Mouse (Mus musculus) neural tube, embryonic 13.5 days (tissue): ENCODE measurements around the gene Cdh13. TPM values are rescaled to one million over a fixed set of nuclear protein-coding genes. Genes with fewer than 3 reads are reported as not detected.

ENCODE experiments used
- ATAC-seq: fragments of 200-750 bp; cut with Nextera tagmentation; 2 replicates; pipeline ENCODE4 v1.8.0; 2017; ENCODE audit warnings: low read depth, mild to moderate bottlenecking, moderate TSS enrichment, moderate library complexity
- H3K27ac ChIP-seq: fragments of 300-500 bp; sonication (generic); replicated peaks from 2 replicates; pipeline ENCODE4 v1.5.1; 2015; ENCODE audit warnings: moderate library complexity, mild to moderate bottlenecking, inconsistent platforms
- H3K27me3 ChIP-seq: fragments of 300-500 bp; sonication (generic); 2 replicates; pipeline ENCODE4 v1.6.1; 2015; ENCODE audit warnings: mild to moderate bottlenecking, inconsistent platforms
- H3K36me3 ChIP-seq: fragments of 300-500 bp; sonication (generic); 2 replicates; pipeline ENCODE4 v1.6.1; 2015; ENCODE audit warnings: mild to moderate bottlenecking, inconsistent platforms
- H3K4me1 ChIP-seq: fragments of 300-500 bp; sonication (generic); replicated peaks from 2 replicates; pipeline ENCODE4 v1.6.1; 2015; ENCODE audit warnings: inconsistent platforms
- H3K4me2 ChIP-seq: fragments of 300-500 bp; sonication (generic); 2 replicates; pipeline ENCODE4 v1.6.1; 2015; ENCODE audit warnings: inconsistent platforms, mild to moderate bottlenecking, moderate library complexity
- H3K4me3 ChIP-seq: fragments of 300-500 bp; sonication (generic); 2 replicates; pipeline ENCODE4 v1.5.1; 2015; ENCODE audit warnings: mild to moderate bottlenecking, inconsistent platforms
- H3K9ac ChIP-seq: fragments of 300-500 bp; sonication (generic); 2 replicates; pipeline ENCODE4 v1.6.1; 2015; ENCODE audit warnings: moderate library complexity, mild to moderate bottlenecking, inconsistent platforms
- H3K9me3 ChIP-seq: fragments of 300-500 bp; sonication (generic); 2 replicates; pipeline ENCODE4 v1.6.1; 2016; ENCODE audit warnings: inconsistent platforms
- WGBS: fragments of 180-500 bp; shearing (Covaris S2); methylation state at CpG from one replicate; pipeline ENCODE4 v1.1.7; 2015; 5-methylcytosine and 5-hydroxymethylcytosine counted together
- polyA plus RNA-seq: library from polyadenylated mRNA; unstranded; fragments of >200 nt; fragmentation: Nextera tagmentation; extraction: Ambion mirVana; gene quantifications from 2 replicates; pipeline ENCODE4 v1.2.1, GENCODE M21; 2015

Gene Cdh13
- 60.9 and 69.8 TPM in 2 replicates for polyA plus RNA-seq

GRCm38 (mm10) chr8:118283600-118284111, at the start of gene Cdh13:
Gene Cdh13 (plus strand): TSS chr8:118283733.
- Histone ChIP-seq H3K4me2 (peak within 1 kb of the TSS; percentile 83), H3K27me3 (peaks cover 17% of the 10 kb centered on the region; the same call in 1 of the 2 replicates), H3K4me3 (peak within 1 kb of the TSS; percentile 69), H3K4me1 (peaks cover 33% of the 10 kb centered on the region), H3K36me3 (no peaks in the 10 kb centered on the region), H3K9me3 (no peaks in the 10 kb centered on the region), H3K9ac (peak within 1 kb of the TSS; percentile 89), H3K27ac (peak within 1 kb of the TSS; percentile 85)
- peak; percentile 45 for ATAC-seq
- under 1% methylated on average over 33 of the region's 33 CpGs for WGBS

DNA sequence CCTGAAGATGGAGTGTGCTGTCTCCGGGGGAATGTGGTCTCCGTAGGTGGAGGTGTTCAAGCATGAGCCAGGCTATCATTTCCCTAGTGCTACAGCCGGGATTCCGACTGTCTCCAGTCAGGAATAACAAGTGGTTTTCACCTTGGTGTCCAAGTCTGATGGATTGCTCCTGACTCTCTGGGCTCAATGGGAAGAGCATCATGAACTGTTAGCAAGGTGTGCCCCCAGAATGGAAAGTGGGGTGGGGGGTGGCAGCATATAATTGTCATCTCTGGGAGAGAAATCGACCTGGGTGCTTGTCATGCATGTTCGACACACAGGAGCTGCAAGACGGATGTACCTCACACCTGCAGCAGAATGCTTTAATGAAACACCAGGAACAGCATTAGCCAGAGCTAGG, 47.9 kb upstream of the Cdh13 start:
- H3K4me2 ChIP-seq: no peak overlapping the region
- no peak overlapping the region for H3K9ac ChIP-seq
- no peak overlapping the region for H3K4me3 ChIP-seq
- no peaks in the 10 kb centered on the region for H3K36me3 ChIP-seq
- WGBS: 86% methylated on average over 7 of the region's 7 CpGs
- ATAC-seq: no peak
- no peaks in the 10 kb centered on the region for H3K9me3 ChIP-seq
- no peaks in the 10 kb centered on the region for H3K27me3 ChIP-seq
- no peaks in the 10 kb centered on the region for H3K4me1 ChIP-seq
- H3K27ac ChIP-seq: no peak overlapping the region

- H3K27me3 ChIP-seq: no peaks in the 10 kb centered on the region
- WGBS: 76% methylated on average over 11 of the region's 11 CpGs
- H3K9ac ChIP-seq: no peak overlapping the region
- H3K4me2 ChIP-seq: no peak overlapping the region
- no peak overlapping the region for H3K4me3 ChIP-seq
- no peaks in the 10 kb centered on the region for H3K4me1 ChIP-seq
- no peaks in the 10 kb centered on the region for H3K36me3 ChIP-seq
- H3K27ac ChIP-seq: no peak overlapping the region
- no peak for ATAC-seq
- no peaks in the 10 kb centered on the region for H3K9me3 ChIP-seq
Measured at GRCm38 (mm10) chr8:118237150-118237620, 46.3 kb upstream of the Cdh13 start.

- no peak for ATAC-seq
- H3K4me1 ChIP-seq: no peaks in the 10 kb centered on the region
- no peaks in the 10 kb centered on the region for H3K27me3 ChIP-seq
- WGBS: 85% methylated on average over 5 of the region's 5 CpGs
- no peak overlapping the region for H3K4me2 ChIP-seq
- no peaks in the 10 kb centered on the region for H3K36me3 ChIP-seq
- H3K9me3 ChIP-seq: no peaks in the 10 kb centered on the region
- no peak overlapping the region for H3K4me3 ChIP-seq
- H3K27ac ChIP-seq: no peak overlapping the region
- no peak overlapping the region for H3K9ac ChIP-seq
Measured at GRCm38 (mm10) chr8:118238156-118238555, 45.4 kb upstream of the Cdh13 start.

DNA sequence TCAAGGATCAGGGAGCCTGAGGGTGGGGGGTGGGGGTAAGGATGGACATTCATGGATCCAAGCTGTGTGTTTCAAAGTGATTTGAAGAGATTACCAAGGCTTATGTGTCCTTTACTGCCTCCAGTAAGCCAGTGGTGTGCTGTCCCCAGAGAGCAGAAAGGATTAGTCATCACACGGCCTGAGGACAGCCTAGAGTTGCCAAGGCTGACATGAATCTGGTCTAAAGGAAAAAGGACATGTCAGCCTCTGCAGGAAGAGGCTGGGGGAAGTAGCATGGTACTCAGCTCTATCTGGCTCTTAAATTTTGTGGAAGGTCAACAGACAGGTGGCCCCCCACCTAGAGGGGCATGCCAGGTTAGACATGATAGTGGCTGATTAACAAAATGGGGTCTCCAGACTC, 44.3 kb upstream of the Cdh13 start:
- no peak for ATAC-seq

GRCm38 (mm10) chr8:118249319-118249718, 34.2 kb upstream of the Cdh13 start:
- H3K9me3 ChIP-seq: no peaks in the 10 kb centered on the region
- H3K9ac ChIP-seq: no peak overlapping the region
- no peak overlapping the region for H3K4me2 ChIP-seq
- H3K27me3 ChIP-seq: no peaks in the 10 kb centered on the region
- no peaks in the 10 kb centered on the region for H3K4me1 ChIP-seq
- no peak for ATAC-seq
- no peaks in the 10 kb centered on the region for H3K36me3 ChIP-seq
- 91% methylated on average over 5 of the region's 5 CpGs for WGBS
- H3K27ac ChIP-seq: no peak overlapping the region
- H3K4me3 ChIP-seq: no peak overlapping the region

More for the DNA sequence above, 44.3 kb upstream of the Cdh13 start:
- no peaks in the 10 kb centered on the region for H3K4me1 ChIP-seq
- no peaks in the 10 kb centered on the region for H3K27me3 ChIP-seq
- H3K36me3 ChIP-seq: no peaks in the 10 kb centered on the region
- no peaks in the 10 kb centered on the region for H3K9me3 ChIP-seq
- H3K27ac ChIP-seq: no peak overlapping the region
- WGBS: 85% methylated on average over 1 of the region's 1 CpGs
- no peak overlapping the region for H3K9ac ChIP-seq
- no peak overlapping the region for H3K4me3 ChIP-seq
- no peak overlapping the region for H3K4me2 ChIP-seq

GRCm38 (mm10) chr8:118249923-118250322, 33.6 kb upstream of the Cdh13 start:
- Histone ChIP-seq H3K4me1 (no peaks in the 10 kb centered on the region), H3K9me3 (no peaks in the 10 kb centered on the region), H3K4me3 (no peak overlapping the region), H3K27ac (no peak overlapping the region), H3K9ac (no peak overlapping the region), H3K36me3 (no peaks in the 10 kb centered on the region), H3K27me3 (no peaks in the 10 kb centered on the region), H3K4me2 (no peak overlapping the region)
- no peak for ATAC-seq
- whole genome bisulfite sequencing: 91% methylated on average over 7 of the region's 7 CpGs

DNA sequence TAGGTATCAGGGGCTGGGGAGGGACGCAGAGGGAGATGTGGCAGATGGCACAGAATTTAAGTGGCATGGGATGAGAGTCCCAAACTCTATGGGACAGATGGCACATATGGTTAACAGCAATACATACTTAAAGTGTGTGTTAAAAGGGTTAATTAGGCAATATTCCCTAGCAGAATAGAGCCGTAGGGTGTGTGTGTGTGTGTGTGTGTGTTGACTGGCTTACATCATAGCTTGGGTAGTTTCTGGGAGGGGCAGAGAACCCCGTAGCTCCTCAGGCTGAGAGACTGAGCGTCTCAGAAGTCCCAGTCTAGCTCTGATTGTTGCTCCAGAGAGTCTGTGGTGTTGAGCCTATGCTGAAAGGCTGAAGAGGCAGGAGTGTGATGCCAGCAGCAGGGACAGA, 20.4 kb upstream of the Cdh13 start:
- no peak for ATAC-seq
- H3K36me3 ChIP-seq: no peaks in the 10 kb centered on the region
- H3K9ac ChIP-seq: no peak overlapping the region
- H3K4me1 ChIP-seq: no peaks in the 10 kb centered on the region
- H3K4me3 ChIP-seq: no peak overlapping the region
- H3K27ac ChIP-seq: no peak overlapping the region
- H3K9me3 ChIP-seq: no peaks in the 10 kb centered on the region
- 0 out of 2 replicates have a peak, but pooled peaks cover 4% of the 10 kb centered on the region for H3K27me3 ChIP-seq
- WGBS: 60% methylated on average over 4 of the region's 4 CpGs
- no peak overlapping the region for H3K4me2 ChIP-seq

DNA sequence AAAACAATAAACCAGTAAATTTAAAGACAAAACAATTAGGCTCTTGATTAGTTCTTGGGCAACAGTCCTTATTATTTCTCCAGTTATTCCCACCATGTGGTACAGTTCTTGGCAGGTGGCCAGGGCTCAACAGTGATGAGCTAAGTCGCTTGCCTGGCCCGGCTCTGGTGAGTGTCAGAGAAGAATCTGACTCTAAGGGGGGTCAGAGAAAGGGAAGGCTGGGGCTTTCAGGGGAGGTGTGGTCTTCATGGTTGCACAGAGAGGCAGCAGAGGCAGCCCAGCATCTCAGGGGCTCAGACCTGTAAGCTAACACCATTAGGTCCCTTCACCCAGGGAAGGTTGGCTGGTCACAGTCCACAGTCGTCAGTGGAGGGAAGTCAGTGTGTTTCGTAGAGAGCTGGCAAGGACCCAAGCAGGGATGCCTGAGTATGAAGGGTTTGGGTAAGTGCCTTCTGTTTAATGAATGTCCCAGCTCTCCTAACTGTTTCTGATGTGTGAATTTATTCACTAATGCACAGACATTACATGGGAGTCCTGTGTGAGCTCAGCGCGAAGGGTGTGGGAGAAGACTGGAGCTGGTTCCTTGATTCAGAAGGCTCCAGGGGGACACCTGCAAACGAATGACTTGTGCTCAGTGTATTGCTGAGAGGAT, 12.7 kb upstream of the Cdh13 start:
- 27% methylated on average over 7 of the region's 7 CpGs for WGBS
- 0 out of 2 replicates have a peak, but pooled peaks cover 4% of the 10 kb centered on the region for H3K27me3 ChIP-seq
- H3K4me2 ChIP-seq: no peak overlapping the region
- ATAC-seq: peak; percentile 78
- peak overlapping the region; percentile 69 for H3K27ac ChIP-seq
- H3K36me3 ChIP-seq: no peaks in the 10 kb centered on the region
- no peak overlapping the region for H3K4me3 ChIP-seq
- H3K4me1 ChIP-seq: peaks cover 33% of the 10 kb centered on the region
- H3K9ac ChIP-seq: no peak overlapping the region
- no peaks in the 10 kb centered on the region for H3K9me3 ChIP-seq

- no peaks in the 10 kb centered on the region for H3K9me3 ChIP-seq
- no peak overlapping the region for H3K4me2 ChIP-seq
- no peaks in the 10 kb centered on the region for H3K27me3 ChIP-seq
- ATAC-seq: no peak
- WGBS: 70% methylated on average over 1 of the region's 1 CpGs
- no peak overlapping the region for H3K9ac ChIP-seq
- no peak overlapping the region for H3K27ac ChIP-seq
- peaks cover 33% of the 10 kb centered on the region for H3K4me1 ChIP-seq
- no peaks in the 10 kb centered on the region for H3K36me3 ChIP-seq
- H3K4me3 ChIP-seq: no peak overlapping the region
Measured at GRCm38 (mm10) chr8:118272493-118272892, 11.0 kb upstream of the Cdh13 start.

DNA sequence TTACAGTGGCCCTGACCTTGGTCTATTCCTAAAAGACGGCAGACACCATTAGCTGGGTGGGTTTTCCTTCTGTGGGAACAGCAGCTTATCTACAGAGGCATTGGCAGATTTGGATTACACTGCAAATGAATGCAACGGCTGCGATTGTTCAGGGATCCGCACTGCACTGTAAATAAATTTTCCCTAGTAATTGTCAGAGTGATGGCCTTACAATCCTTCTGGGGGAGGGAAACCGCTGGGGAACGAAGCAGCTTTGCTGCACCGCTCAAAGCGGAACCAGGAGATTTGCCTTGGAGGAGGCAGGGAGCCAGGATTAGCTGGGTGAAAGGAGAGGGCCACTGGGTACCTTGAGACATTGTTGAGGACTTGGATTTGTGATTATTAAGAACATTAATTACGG, 9.3 kb upstream of the Cdh13 start:
- H3K4me2 ChIP-seq: no peak overlapping the region

GRCm38 (mm10) chr8:118274688-118275087, 8.8 kb upstream of the Cdh13 start:
- Histone ChIP-seq H3K9ac (no peak overlapping the region), H3K4me3 (no peak overlapping the region), H3K4me2 (no peak overlapping the region), H3K9me3 (no peaks in the 10 kb centered on the region), H3K27ac (no peak overlapping the region), H3K4me1 (peaks cover 33% of the 10 kb centered on the region), H3K27me3 (no peaks in the 10 kb centered on the region), H3K36me3 (no peaks in the 10 kb centered on the region)
- 8% methylated on average over 4 of the region's 4 CpGs for WGBS
- ATAC-seq: no peak

More for the DNA sequence above, 9.3 kb upstream of the Cdh13 start:
- no peak overlapping the region for H3K9ac ChIP-seq
- no peak overlapping the region for H3K4me3 ChIP-seq
- no peaks in the 10 kb centered on the region for H3K36me3 ChIP-seq
- 37% methylated on average over 9 of the region's 9 CpGs for WGBS
- peaks cover 33% of the 10 kb centered on the region for H3K4me1 ChIP-seq
- ATAC-seq: no peak
- no peaks in the 10 kb centered on the region for H3K9me3 ChIP-seq
- H3K27ac ChIP-seq: no peak overlapping the region
- no peaks in the 10 kb centered on the region for H3K27me3 ChIP-seq
